Mouse (Mus musculus): ENCODE data around the gene Rars. TPM values are rescaled to one million over a fixed set of nuclear protein-coding genes. Genes with fewer than 3 reads are reported as not detected.
A peak's percentile ranks its signal among the peaks of the same experiment; 100 is the strongest.

Gene Rars
- polyA plus RNA-seq (2014; fragmentation: Nextera tagmentation; extraction: Ambion mirVana) = 83.2 and 86.7 TPM in 2 replicates

DNA sequence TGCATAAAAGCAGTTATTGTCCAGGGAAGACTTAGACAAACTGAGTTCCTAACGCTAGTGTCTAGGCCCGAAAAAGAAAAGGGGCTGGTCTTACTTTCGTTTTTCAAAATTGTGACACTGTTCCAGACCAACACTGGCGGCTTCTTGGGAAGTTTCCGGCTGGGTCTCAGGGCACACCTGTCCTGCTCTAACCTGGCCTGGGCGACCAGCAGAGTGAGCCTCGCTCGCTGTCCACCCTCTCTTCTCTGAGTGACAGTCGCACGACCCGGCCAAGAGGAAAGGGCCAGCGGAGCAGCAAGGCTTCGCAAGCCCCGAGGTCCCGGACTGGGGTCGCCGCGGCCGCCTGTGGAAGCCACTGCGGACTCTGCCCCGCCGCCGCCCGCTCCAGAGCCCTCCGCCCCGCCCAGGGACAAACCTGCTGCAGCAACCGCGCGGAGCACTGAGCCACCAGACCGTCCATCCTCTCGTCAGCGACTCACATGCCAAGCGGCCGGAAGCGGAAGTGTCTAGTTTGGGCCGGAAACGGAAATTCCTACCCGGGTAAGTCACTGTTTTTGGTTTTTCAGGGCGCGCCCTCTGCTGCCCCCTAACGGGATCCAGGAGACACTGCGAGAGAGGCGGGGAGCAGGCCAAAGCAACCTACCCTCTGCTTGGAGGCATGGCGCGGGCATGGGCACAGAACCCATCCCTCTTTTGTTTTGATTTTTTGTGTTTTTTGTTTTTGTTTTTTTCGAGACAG lies at the start of gene Rars:
TSS of gene Rars (minus strand) at position 485 of the 739 bp plus-strand sequence.
- Histone ChIP-seq H3K4me3 (ENCODE audit: low read depth, low read length) (peak within 1 kb of the TSS; percentile 89), H3K4me1 (ENCODE audit: control insufficient read depth, insufficient read depth, low read length) (peaks cover 14% of the 10 kb centered on the region; the same call in 1 of the 2 replicates), H3K9ac (ENCODE audit: low read length) (peak within 1 kb of the TSS; percentile 83), H3K4me2 (ENCODE audit: low read length) (peak within 1 kb of the TSS; percentile 80), H3K27me3 (replicated peaks; ENCODE audit: control insufficient read depth, insufficient read depth, low read length) (no peaks in the 10 kb centered on the region), H3K36me3 (ENCODE audit: control insufficient read depth, insufficient read depth, low read length) (peaks cover 29% of the 10 kb centered on the region), H3K9me3 (replicated peaks; ENCODE audit: control insufficient read depth, low read length) (no peaks in the 10 kb centered on the region), H3K27ac (ENCODE audit: low read depth, low read length) (0 out of 2 replicates have a peak within 1 kb of the TSS, but pooled peaks have one; percentile 14)
- WGBS = 1% methylated on average over 45 of the region's 46 CpGs
- peak; percentile 83 for ATAC-seq
- DNase-seq (ENCODE audit: low spot score) = peak; percentile 95

- H3K9ac ChIP-seq (ENCODE audit: low read length) = no peak overlapping the region
- H3K4me2 ChIP-seq (ENCODE audit: low read length) = no peak overlapping the region
- no peak overlapping the region for H3K27ac ChIP-seq (ENCODE audit: low read depth, low read length)
- peaks cover 9% of the 10 kb centered on the region; the same call in 1 of the 2 replicates for H3K4me1 ChIP-seq (ENCODE audit: control insufficient read depth, insufficient read depth, low read length)
- DNase-seq (ENCODE audit: low spot score) (no peak), ATAC-seq (no peak)
- H3K4me3 ChIP-seq (ENCODE audit: low read depth, low read length) = no peak overlapping the region
- H3K27me3 ChIP-seq (replicated peaks; ENCODE audit: control insufficient read depth, insufficient read depth, low read length) = no peaks in the 10 kb centered on the region
- H3K9me3 ChIP-seq (replicated peaks; ENCODE audit: control insufficient read depth, low read length) = no peaks in the 10 kb centered on the region
- WGBS = 95% methylated on average over 6 of the region's 6 CpGs
- H3K36me3 ChIP-seq (ENCODE audit: control insufficient read depth, insufficient read depth, low read length) = peaks cover 35% of the 10 kb centered on the region
Observed at GRCm38 (mm10) chr11:35882777-35883176, 48.5 kb upstream of the Rars start.

- WGBS = 48% methylated on average over 4 of the region's 4 CpGs
Observed at GRCm38 (mm10) chr11:35878559-35878897, 44.2 kb upstream of the Rars start.

DNA sequence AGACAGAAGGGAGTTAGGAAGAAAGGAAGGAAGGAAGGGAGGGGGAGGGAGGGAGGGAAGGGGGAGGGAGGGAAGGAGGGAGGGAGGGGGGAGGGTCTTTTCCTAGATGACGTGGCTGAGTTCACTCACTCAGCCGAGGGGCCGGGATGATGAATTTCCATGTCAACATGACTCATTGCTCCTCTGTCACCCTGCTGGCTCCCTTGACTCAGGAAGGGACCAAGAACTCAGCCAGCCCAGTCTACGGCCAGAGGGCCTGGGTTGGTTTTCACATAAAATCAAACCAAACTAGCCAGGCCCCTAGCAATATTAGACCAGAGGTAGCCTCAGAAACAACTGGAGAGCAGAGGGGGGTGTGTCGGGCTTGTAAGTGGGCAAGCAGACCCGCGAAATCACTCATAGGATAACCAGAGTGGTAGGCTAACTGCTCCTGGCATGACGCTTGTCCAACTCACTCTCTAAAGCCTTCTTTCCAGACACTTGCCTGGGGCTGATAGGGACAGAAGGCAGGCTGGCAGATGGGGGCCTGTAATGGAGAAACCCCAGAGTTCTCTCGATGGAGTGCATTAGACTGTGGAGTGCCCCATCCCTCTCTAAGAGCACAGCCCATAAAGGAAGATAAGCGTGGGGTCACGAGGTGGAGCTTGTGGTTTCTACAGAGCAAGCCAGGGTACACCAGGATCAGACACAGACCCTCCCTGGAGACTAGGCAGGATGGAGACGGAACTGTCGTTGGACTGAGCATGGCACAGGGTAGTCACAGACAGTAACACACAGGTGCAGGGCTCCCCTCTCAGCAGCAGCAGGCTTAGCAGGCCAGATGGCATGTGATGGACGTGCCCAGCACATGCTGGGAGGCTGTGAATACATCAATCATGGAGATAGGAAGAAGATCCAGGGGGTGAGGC lies 43.6 kb upstream of the Rars start:
- 52% methylated on average over 14 of the region's 14 CpGs for WGBS
- H3K9ac ChIP-seq (ENCODE audit: low read length) = no peak overlapping the region

More at GRCm38 (mm10) chr11:35878559-35878897, 44.2 kb upstream of the Rars start:
- Histone ChIP-seq H3K9me3 (replicated peaks; ENCODE audit: control insufficient read depth, low read length) (no peaks in the 10 kb centered on the region), H3K4me1 (ENCODE audit: control insufficient read depth, insufficient read depth, low read length) (peaks cover 27% of the 10 kb centered on the region), H3K4me3 (ENCODE audit: low read depth, low read length) (no peak overlapping the region), H3K9ac (ENCODE audit: low read length) (no peak overlapping the region), H3K36me3 (ENCODE audit: control insufficient read depth, insufficient read depth, low read length) (peaks cover 24% of the 10 kb centered on the region), H3K27me3 (replicated peaks; ENCODE audit: control insufficient read depth, insufficient read depth, low read length) (no peaks in the 10 kb centered on the region), H3K27ac (ENCODE audit: low read depth, low read length) (peak overlapping the region; percentile 71), H3K4me2 (ENCODE audit: low read length) (no peak overlapping the region)
- no peak for DNase-seq (ENCODE audit: low spot score)
- no peak for ATAC-seq

DNA sequence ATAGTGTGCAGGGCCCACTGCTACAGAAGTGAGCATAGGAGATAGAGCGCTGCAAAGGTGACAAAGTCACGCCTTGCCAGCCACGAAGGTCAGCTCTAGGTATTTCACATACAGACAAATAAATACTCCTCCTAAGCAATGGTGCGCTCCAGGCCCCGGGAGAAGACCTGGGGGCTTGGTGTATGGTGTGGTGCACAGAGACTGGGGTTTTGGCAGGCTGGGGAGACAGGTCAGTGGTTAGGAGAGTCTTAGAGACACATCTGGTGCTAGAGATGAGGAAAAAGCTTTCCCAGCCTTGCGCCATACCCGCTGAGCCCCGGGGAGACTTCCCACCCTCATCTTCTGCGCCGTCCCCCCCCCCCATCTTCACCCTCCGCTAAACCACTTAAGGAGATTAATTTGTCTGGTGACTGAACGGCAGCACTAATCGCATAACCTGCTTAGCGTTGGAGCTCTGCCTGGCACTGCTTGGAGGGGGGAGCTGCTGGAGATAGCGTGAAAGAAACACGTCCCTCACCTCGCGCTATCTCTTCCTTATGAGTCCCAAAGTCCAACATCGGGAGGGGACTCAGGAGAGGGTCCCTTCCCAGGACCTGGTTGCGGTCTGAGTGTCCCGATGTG lies 39.4 kb upstream of the Rars start:
- no peak overlapping the region; the same call in 1 of the 2 replicates for H3K9ac ChIP-seq (ENCODE audit: low read length)
- no peak overlapping the region; the same call in 1 of the 2 replicates for H3K4me3 ChIP-seq (ENCODE audit: low read depth, low read length)
- H3K27me3 ChIP-seq (replicated peaks; ENCODE audit: control insufficient read depth, insufficient read depth, low read length) = no peaks in the 10 kb centered on the region
- H3K4me1 ChIP-seq (ENCODE audit: control insufficient read depth, insufficient read depth, low read length) = peaks cover 25% of the 10 kb centered on the region
- peak overlapping the region; percentile 37 for H3K4me2 ChIP-seq (ENCODE audit: low read length)
- H3K9me3 ChIP-seq (replicated peaks; ENCODE audit: control insufficient read depth, low read length) = no peaks in the 10 kb centered on the region
- WGBS = 17% methylated on average over 21 of the region's 21 CpGs
- ATAC-seq (peak; percentile 45), DNase-seq (ENCODE audit: low spot score) (peak; percentile 64)
- peak overlapping the region; percentile 65 for H3K27ac ChIP-seq (ENCODE audit: low read depth, low read length)
- peaks cover 23% of the 10 kb centered on the region for H3K36me3 ChIP-seq (ENCODE audit: control insufficient read depth, insufficient read depth, low read length)

More for the DNA sequence above, 43.6 kb upstream of the Rars start:
- Histone ChIP-seq H3K4me2 (ENCODE audit: low read length) (no peak overlapping the region), H3K36me3 (ENCODE audit: control insufficient read depth, insufficient read depth, low read length) (peaks cover 18% of the 10 kb centered on the region; the same call in 1 of the 2 replicates), H3K4me1 (ENCODE audit: control insufficient read depth, insufficient read depth, low read length) (peaks cover 28% of the 10 kb centered on the region), H3K27me3 (replicated peaks; ENCODE audit: control insufficient read depth, insufficient read depth, low read length) (no peaks in the 10 kb centered on the region), H3K27ac (ENCODE audit: low read depth, low read length) (peak overlapping the region; percentile 71), H3K9me3 (replicated peaks; ENCODE audit: control insufficient read depth, low read length) (no peaks in the 10 kb centered on the region), H3K4me3 (ENCODE audit: low read depth, low read length) (no peak overlapping the region)
- ATAC-seq (peak; percentile 79), DNase-seq (ENCODE audit: low spot score) (peak; percentile 59)

DNA sequence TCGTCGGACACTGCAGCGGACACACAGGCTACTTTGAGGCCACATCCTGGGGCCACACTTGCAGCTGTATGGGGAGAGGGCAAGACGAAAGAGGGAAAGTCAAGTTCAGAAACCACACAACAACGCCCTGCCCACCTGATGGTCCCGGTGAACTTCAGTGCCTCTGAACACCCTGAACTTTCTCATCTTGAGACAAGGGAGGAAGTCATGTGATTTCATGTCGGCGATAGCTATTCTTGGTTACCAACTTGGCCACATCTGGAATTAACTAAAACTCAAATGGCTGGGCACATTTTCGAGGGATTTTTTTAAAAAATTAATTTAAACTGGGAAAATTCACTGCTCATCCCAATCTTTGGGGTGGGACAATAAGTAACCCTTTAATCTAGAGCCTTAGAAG lies 36.7 kb upstream of the Rars start:
- H3K4me3 ChIP-seq (ENCODE audit: low read depth, low read length) = no peak overlapping the region
- no peak overlapping the region for H3K27ac ChIP-seq (ENCODE audit: low read depth, low read length)
- no peak overlapping the region for H3K4me2 ChIP-seq (ENCODE audit: low read length)
- H3K9me3 ChIP-seq (replicated peaks; ENCODE audit: control insufficient read depth, low read length) = no peaks in the 10 kb centered on the region
- peaks cover 22% of the 10 kb centered on the region for H3K4me1 ChIP-seq (ENCODE audit: control insufficient read depth, insufficient read depth, low read length)
- no peak for ATAC-seq
- WGBS = 92% methylated on average over 9 of the region's 9 CpGs
- no peak overlapping the region for H3K9ac ChIP-seq (ENCODE audit: low read length)
- no peaks in the 10 kb centered on the region for H3K27me3 ChIP-seq (replicated peaks; ENCODE audit: control insufficient read depth, insufficient read depth, low read length)
- peaks cover 39% of the 10 kb centered on the region for H3K36me3 ChIP-seq (ENCODE audit: control insufficient read depth, insufficient read depth, low read length)
- no peak for DNase-seq (ENCODE audit: low spot score)

DNA sequence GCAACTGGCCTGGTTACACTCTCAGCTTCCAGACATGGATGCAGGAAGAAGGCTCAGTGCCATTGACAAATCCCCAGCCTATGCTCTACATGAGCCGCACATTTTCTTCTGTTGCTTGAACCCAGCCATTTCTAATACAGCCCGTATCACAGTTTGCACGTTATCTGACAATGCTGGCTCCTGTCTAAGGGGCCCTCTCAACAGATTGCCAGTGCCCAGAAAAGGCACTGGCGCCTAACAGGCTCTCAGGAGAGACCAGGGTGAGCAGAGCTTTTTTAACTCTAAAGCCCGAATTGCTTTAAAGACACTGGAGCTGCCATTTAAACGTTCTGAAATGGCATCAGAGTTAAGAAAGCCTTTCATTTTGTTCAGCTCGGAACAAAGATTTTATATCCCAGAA lies 31.8 kb upstream of the Rars start:
- no peak overlapping the region for H3K4me3 ChIP-seq (ENCODE audit: low read depth, low read length)
- peaks cover 27% of the 10 kb centered on the region for H3K4me1 ChIP-seq (ENCODE audit: control insufficient read depth, insufficient read depth, low read length)
- H3K36me3 ChIP-seq (ENCODE audit: control insufficient read depth, insufficient read depth, low read length) = peaks cover 34% of the 10 kb centered on the region
- peak overlapping the region; percentile 13; the same call in 1 of the 2 replicates for H3K9ac ChIP-seq (ENCODE audit: low read length)
- H3K27me3 ChIP-seq (replicated peaks; ENCODE audit: control insufficient read depth, insufficient read depth, low read length) = no peaks in the 10 kb centered on the region
- peak; percentile 50 for DNase-seq (ENCODE audit: low spot score)
- H3K9me3 ChIP-seq (replicated peaks; ENCODE audit: control insufficient read depth, low read length) = no peaks in the 10 kb centered on the region
- no peak overlapping the region for H3K4me2 ChIP-seq (ENCODE audit: low read length)
- H3K27ac ChIP-seq (ENCODE audit: low read depth, low read length) = peak overlapping the region; percentile 96
- WGBS = 16% methylated on average over 7 of the region's 7 CpGs
- no peak for ATAC-seq

- Histone ChIP-seq H3K4me1 (ENCODE audit: control insufficient read depth, insufficient read depth, low read length) (peaks cover 27% of the 10 kb centered on the region), H3K9me3 (replicated peaks; ENCODE audit: control insufficient read depth, low read length) (no peaks in the 10 kb centered on the region), H3K27me3 (replicated peaks; ENCODE audit: control insufficient read depth, insufficient read depth, low read length) (no peaks in the 10 kb centered on the region), H3K4me3 (ENCODE audit: low read depth, low read length) (no peak overlapping the region), H3K27ac (ENCODE audit: low read depth, low read length) (peak overlapping the region; percentile 96), H3K36me3 (ENCODE audit: control insufficient read depth, insufficient read depth, low read length) (peaks cover 32% of the 10 kb centered on the region), H3K4me2 (ENCODE audit: low read length) (peak overlapping the region; percentile 24), H3K9ac (ENCODE audit: low read length) (peak overlapping the region; percentile 52)
- 2% methylated on average over 9 of the region's 9 CpGs for WGBS
- ATAC-seq (peak; percentile 94), DNase-seq (ENCODE audit: low spot score) (peak; percentile 96)
Observed at GRCm38 (mm10) chr11:35864981-35865604, 30.8 kb upstream of the Rars start.
